Comparison of ENCODE assay signal across 16 mouse cellular contexts in the genomic region with DNA sequence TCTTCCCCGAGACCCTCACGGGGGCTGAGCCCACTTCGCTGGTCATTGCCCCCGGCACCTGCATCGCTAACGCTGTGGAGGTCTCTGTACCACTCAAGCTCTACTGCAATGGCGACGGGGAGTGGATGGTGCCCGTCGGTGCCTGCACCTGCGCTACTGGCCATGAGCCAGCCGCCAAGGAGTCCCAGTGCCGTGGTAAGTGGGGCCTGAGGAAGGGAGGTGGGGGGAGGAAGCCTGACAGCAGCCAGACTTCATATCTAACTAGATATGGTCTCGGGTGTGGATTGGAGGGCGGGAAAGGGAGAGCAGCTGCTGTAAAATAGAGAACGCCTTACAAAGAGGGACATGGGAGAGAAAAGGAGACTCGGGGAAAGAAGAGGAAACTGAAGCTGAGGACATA. TPM values are rescaled to one million over a fixed set of nuclear protein-coding genes. Genes with fewer than 3 reads are reported as not detected.
DNase-seq lines count a peak whose midpoint lies in the region; ATAC-seq lines count a peak whose summit lies in the region.
"Had no signal": no experiment of that assay in that cellular context is flagged by ENCODE, and none has a peak within 500 bp of the region (broad histone marks: within the 10 kb centered on the region; RNA-seq: fewer than 3 reads in every experiment).

No protein-coding gene starts in this region.

- no peak overlapping the region for H3K9ac ChIP-seq in liver, embryonic 11.5 days (ENCODE audit: low read depth, low read length)
- H3K9ac ChIP-seq in liver, embryonic 12.5 days = no peak overlapping the region
- H3K9ac ChIP-seq in embryonic facial prominence, embryonic 15.5 days = no peak overlapping the region
- H3K9ac ChIP-seq in stomach, embryonic 15.5 days = no peak overlapping the region
- H3K9ac ChIP-seq: liver, embryonic 14.5 days had no signal

- H3K4me2 ChIP-seq in liver, embryonic 11.5 days = no peak overlapping the region; the same call in 1 of the 2 replicates
- no peak overlapping the region for H3K4me2 ChIP-seq in liver, embryonic 12.5 days
- H3K4me2 ChIP-seq in embryonic facial prominence, embryonic 15.5 days (replicated peaks) = no peak overlapping the region
- H3K4me2 ChIP-seq in stomach, embryonic 15.5 days = 0 out of 2 replicates have a peak overlapping the region, but pooled peaks have one; percentile 5

- no peaks in the 10 kb centered on the region for H3K9me3 ChIP-seq in liver, embryonic 11.5 days (ENCODE audit: control insufficient read depth, low read length)
- H3K9me3 ChIP-seq in liver, embryonic 12.5 days (replicated peaks) = no peaks in the 10 kb centered on the region
- no peaks in the 10 kb centered on the region for H3K9me3 ChIP-seq in embryonic facial prominence, embryonic 15.5 days (replicated peaks)
- no peaks in the 10 kb centered on the region for H3K9me3 ChIP-seq in stomach, embryonic 15.5 days

- H3K4me1 ChIP-seq in liver, embryonic 11.5 days (replicated peaks; ENCODE audit: control insufficient read depth, insufficient read depth, low read length) = peaks cover 36% of the 10 kb centered on the region
- peaks cover 22% of the 10 kb centered on the region for H3K4me1 ChIP-seq in liver, embryonic 12.5 days
- peaks cover 66% of the 10 kb centered on the region for H3K4me1 ChIP-seq in embryonic facial prominence, embryonic 15.5 days
- H3K4me1 ChIP-seq in stomach, embryonic 15.5 days = peaks cover 54% of the 10 kb centered on the region

- peaks cover 18% of the 10 kb centered on the region for H3K27me3 ChIP-seq in liver, embryonic 11.5 days (replicated peaks; ENCODE audit: control insufficient read depth, insufficient read depth, low read length)
- peaks cover 32% of the 10 kb centered on the region for H3K27me3 ChIP-seq in liver, embryonic 12.5 days (replicated peaks)
- no peaks in the 10 kb centered on the region for H3K27me3 ChIP-seq in embryonic facial prominence, embryonic 15.5 days
- no peaks in the 10 kb centered on the region for H3K27me3 ChIP-seq in stomach, embryonic 15.5 days (replicated peaks)
- H3K27me3 ChIP-seq: Patski had no signal

- H3K36me3 ChIP-seq in liver, embryonic 11.5 days (ENCODE audit: control insufficient read depth, insufficient read depth, low read length) = peaks cover 7% of the 10 kb centered on the region; the same call in 1 of the 2 replicates
- no peaks in the 10 kb centered on the region for H3K36me3 ChIP-seq in liver, embryonic 12.5 days
- H3K36me3 ChIP-seq in embryonic facial prominence, embryonic 15.5 days = peaks cover 68% of the 10 kb centered on the region
- H3K36me3 ChIP-seq in stomach, embryonic 15.5 days = peaks cover 40% of the 10 kb centered on the region

- H3K4me3 ChIP-seq in liver, embryonic 11.5 days (ENCODE audit: low read depth, low read length) = no peak overlapping the region
- no peak overlapping the region for H3K4me3 ChIP-seq in liver, embryonic 12.5 days
- H3K4me3 ChIP-seq in embryonic facial prominence, embryonic 15.5 days (replicated peaks) = no peak overlapping the region
- no peak overlapping the region for H3K4me3 ChIP-seq in stomach, embryonic 15.5 days (replicated peaks)

- no peak for ATAC-seq in liver, embryonic 11.5 days (replicated peaks; ENCODE audit: low FRiP score)
- no peak for ATAC-seq in liver, embryonic 12.5 days
- no peak for ATAC-seq in embryonic facial prominence, embryonic 15.5 days (ENCODE audit: insufficient number of reproducible peaks, low FRiP score, low TSS enrichment, low read depth)
- ATAC-seq in stomach, embryonic 15.5 days (ENCODE audit: insufficient read depth, low FRiP score, low read depth) = no peak
- no peak for ATAC-seq in monocyte, adult 5-6 weeks (replicated peaks; ENCODE audit: insufficient number of reproducible peaks, low FRiP score, low TSS enrichment, poor library complexity, severe bottlenecking)
- ATAC-seq: inflammation-experienced regulatory T-cells, adult 6 months; Patski had no signal

- whole genome bisulfite sequencing in liver, embryonic 11.5 days = 65% methylated on average over 17 of the region's 17 CpGs
- 65% methylated on average over 17 of the region's 17 CpGs for WGBS in liver, embryonic 12.5 days (ENCODE audit: insufficient replicate concordance)
- WGBS in embryonic facial prominence, embryonic 15.5 days = 69% methylated on average over 17 of the region's 17 CpGs
- 64% methylated on average over 17 of the region's 17 CpGs for WGBS in stomach, embryonic 15.5 days

- 0 out of 2 replicates have a peak overlapping the region, but pooled peaks have one; percentile 48 for H3K27ac ChIP-seq in liver, embryonic 11.5 days (ENCODE audit: low read depth, low read length)
- no peak overlapping the region for H3K27ac ChIP-seq in liver, embryonic 12.5 days
- 0 out of 2 replicates have a peak overlapping the region, but pooled peaks have one; percentile 14 for H3K27ac ChIP-seq in embryonic facial prominence, embryonic 15.5 days (replicated peaks)
- H3K27ac ChIP-seq in stomach, embryonic 15.5 days = no peak overlapping the region
- H3K27ac ChIP-seq: liver, embryonic 14.5 days had no signal

- intact Hi-C loops in heart, postnatal 36 days (cut with DNase I) = no loop called here

- peak; percentile 92 for DNase-seq in heart, adult 11 months
- DNase-seq in heart, postnatal 36 days = no peak
- DNase-seq in liver, embryonic 11.5 days (ENCODE audit: low spot score) = no peak
- no peak for DNase-seq in adrenal gland, postnatal 14 days
- DNase-seq: adrenal gland, postnatal 36 days; B cell, adult 2 months; kidney, postnatal 25 days; right cerebral cortex, postnatal 4 days; thymus, adult 18-20 months had no signal

RNA-seq across cellular contexts. Expression of a gene that starts 10.2 kb away (rescaled TPM):
- 1 to 10 TPM; 5.7 to 7.5 TPM for total RNA-seq in heart, postnatal 36 days (2021)
- 6.0 and 6.6 TPM in 2 replicates for polyA plus RNA-seq in liver, embryonic 11.5 days (2014; fragmentation: Nextera tagmentation; extraction: Ambion mirVana)
- 2.5 and 3.0 TPM in 2 replicates for polyA plus RNA-seq in liver, embryonic 12.5 days (2016; fragmentation: Nextera tagmentation; extraction: Ambion mirVana)
- polyA plus RNA-seq in embryonic facial prominence, embryonic 15.5 days (2015; fragmentation: Nextera tagmentation; extraction: Ambion mirVana) = 50.7 and 53.3 TPM in 2 replicates
- 20.4 and 21.8 TPM in 2 replicates for polyA plus RNA-seq in stomach, embryonic 15.5 days (2015; fragmentation: Nextera tagmentation; extraction: Ambion mirVana)
- 2.0 and 2.8 TPM in 2 replicates for total RNA-seq in adrenal gland, postnatal 14 days (2021)
- not detected in 3 replicates for total RNA-seq in monocyte, adult 5-6 weeks (2017)
- polyA plus RNA-seq: inflammation-experienced regulatory T-cells, adult 6 months had no signal

Comparison
In these comparisons a context has a peak if more than half of its experiments do, and no peak if none do; other contexts are left out.
1. H3K27ac ChIP-seq: peak in liver, embryonic 11.5 days (single experiment) and embryonic facial prominence, embryonic 15.5 days (single experiment); none in liver, embryonic 12.5 days (single experiment) and stomach, embryonic 15.5 days (single experiment).